Mouse (Mus musculus) gastrocnemius, adult 2 months (tissue): ENCODE results near the gene Msrb2. TPM values are rescaled to one million over a fixed set of nuclear protein-coding genes. Genes with fewer than 3 reads are reported as not detected.

Source experiments
- DNase-seq: peaks from one replicate; pipeline ENCODE4 v3.0.0; 2022
- H3K27ac ChIP-seq: fragments of 200-600 bp; 2 replicates; pipeline ENCODE4 v1.8.1; 2022; ENCODE audit warnings: mild to moderate bottlenecking
- H3K4me3 ChIP-seq: fragments of 200-600 bp; 2 replicates; pipeline ENCODE4 v1.8.1; 2022; ENCODE audit warnings: mild to moderate bottlenecking, moderate library complexity
- CTCF ChIP-seq: fragments of 200-600 bp; IDR thresholded peaks from 2 replicates; pipeline ENCODE4 v1.8.1; 2022; ENCODE audit warnings: antibody characterized with exemption, mild to moderate bottlenecking, moderate library complexity
- intact Hi-C: fragments of 180-260 bp; cut with DNase I; formaldehyde crosslinking; loops from one replicate; pipeline ENCODE4 v1.15.1; 2025
- total RNA-seq, 2 experiments: library from RNA; stranded (reverse); gene quantifications; 2 replicates each; pipeline ENCODE4 v1.2.3; 2021

Gene Msrb2
- total RNA-seq, 2 experiments from 2014 or later, result 14.7 to 24.2 TPM

DNA sequence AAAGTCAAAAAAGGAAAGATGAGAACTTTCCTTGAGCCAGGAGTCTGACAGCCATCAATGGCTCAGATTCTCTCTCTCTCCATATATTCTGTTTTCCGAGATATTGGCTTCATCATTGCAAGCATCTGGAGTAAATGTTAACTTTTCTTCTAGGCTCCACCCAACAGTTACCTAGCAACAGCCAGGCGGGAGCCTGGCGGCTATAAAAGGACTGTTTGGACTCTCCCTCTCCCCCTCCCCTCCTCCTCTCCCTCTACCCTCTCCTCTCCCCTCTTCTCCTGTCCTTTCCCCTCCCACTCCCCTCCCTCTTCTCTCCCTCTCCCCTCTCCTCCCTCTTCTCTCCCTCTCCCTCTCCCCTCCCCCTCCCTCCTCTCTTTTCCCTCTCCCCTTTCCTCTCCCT is 4.8 kb upstream of the Msrb2 start:
- DNase-seq, result no peak
- Histone ChIP-seq H3K27ac (no peak overlapping the region), H3K4me3 (no peak overlapping the region)
- intact Hi-C loops, result no loop called here
- no peak for TF ChIP-seq CTCF

DNA sequence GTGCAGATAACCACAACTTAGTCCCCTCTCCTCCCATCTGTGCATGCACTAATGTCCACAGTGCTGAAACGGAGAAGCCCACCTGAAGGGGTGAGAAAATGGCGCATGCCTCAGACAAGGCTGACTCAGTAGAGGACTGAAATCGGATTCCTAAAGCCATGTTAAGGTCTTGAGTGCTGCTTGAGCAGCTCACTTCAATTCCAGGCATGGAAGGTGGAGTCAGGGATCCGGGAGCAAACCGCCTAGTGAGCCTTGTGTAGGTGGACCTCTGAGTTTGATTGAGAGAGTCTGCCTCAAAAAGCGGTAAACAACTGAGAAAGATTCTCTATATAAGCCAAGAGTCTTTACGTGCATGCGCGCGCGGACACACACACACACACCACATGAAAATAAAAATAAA is 4.1 kb upstream of the Msrb2 start:
- DNase-seq, result no peak
- Histone ChIP-seq H3K4me3 (no peak overlapping the region), H3K27ac (no peak overlapping the region)
- intact Hi-C loops, result no loop called here
- TF ChIP-seq CTCF, result no peak

DNA sequence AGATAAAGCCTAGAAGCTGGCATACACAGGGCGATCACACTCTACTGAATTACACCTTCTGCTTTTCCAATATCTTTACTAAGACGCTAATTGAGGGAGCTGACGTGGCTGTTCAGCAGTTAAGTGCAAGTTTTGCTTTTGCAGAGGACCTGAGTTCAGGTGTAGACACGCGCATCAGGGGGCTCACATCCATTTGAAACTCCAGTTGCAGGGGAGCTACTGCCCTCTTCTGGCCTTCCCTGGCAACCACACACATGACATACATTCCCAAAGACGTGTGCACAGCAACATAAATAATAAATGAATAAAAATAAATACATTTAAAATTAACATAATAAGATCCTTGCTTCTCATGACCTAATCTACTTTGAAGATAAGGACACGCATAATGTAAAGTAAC is 2.5 kb downstream of the Msrb2 start:
- intact Hi-C loops, result loop anchor here (5.0 kb wide), 1 partner anchor 501 kb away; no protein-coding TSS in a partner anchor
- peak; percentile 47 for TF ChIP-seq CTCF
- Histone ChIP-seq H3K4me3 (no peak overlapping the region), H3K27ac (no peak overlapping the region)
- DNase-seq, result no peak

DNA sequence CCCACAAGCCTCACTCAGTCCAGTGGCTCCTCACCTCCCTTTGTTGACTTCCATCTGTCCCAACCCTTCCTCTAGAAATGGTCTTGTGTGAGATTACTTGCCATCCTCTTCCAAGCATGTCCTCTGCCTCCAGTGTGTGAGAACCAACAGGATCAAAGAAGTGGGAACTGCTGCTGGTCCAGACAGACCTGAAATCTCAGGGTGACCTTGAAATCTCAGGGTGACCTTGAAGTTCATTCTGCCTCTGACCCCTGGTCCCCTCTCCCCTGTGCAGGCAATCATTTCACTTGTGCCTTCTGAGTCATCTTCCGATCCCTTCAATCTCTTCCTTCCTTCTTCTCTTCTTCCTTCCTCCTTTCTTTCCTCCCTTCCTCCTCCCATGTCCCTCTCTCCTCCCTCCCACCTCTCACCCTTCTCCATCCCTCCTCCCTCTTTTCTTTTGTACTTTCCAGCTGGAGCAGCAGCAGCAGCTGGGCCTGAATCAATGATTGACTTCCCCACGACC is 9.3 kb downstream of the Msrb2 start:
- no peak for DNase-seq
- intact Hi-C loops, result no loop called here
- TF ChIP-seq CTCF, result no peak

DNA sequence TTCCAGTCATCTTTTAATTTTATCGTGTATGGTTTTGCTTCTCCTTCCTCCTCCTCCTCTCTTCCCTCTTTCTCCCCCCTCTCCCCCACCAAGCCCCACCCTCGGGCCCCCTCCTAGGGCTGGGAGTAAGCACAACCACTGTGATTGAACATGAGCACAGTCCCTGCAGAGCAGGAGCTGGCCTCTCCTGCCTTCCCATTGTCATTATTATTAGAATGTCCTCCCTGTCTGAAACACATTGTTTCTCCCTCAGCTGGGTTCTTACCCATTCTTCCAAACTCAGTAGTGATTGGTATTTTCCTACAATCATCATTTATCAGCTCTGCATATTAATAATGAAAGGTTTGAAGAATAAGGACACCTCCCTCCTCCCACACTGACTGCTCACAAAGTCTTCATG is 9.7 kb downstream of the Msrb2 start:
- intact Hi-C loops, result no loop called here
- TF ChIP-seq CTCF, result no peak
- H3K27ac ChIP-seq, result no peak overlapping the region
- no peak for DNase-seq
- H3K4me3 ChIP-seq, result no peak overlapping the region

More for the DNA sequence above, 9.3 kb downstream of the Msrb2 start:
- no peak overlapping the region for H3K4me3 ChIP-seq
- H3K27ac ChIP-seq, result no peak overlapping the region

DNA sequence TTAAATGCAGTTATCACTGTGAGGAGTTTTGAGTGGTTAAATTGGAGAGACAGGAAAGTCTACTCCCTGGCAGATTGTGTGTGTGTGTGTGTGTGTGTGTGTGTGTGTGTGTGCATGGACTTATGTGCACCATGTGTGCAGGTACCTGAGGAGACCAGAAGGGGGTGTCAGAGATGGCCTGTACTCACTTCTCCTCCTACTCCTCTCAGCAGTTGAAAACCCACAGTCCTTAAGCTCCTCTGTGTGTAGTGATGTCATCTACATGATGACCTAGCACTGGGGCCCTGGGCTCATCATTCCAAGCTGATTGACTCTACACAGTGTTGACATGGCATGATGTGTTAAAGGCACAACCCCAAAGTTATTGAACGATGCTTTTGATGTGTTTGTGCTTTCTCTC is 11.0 kb downstream of the Msrb2 start:
- TF ChIP-seq CTCF, result no peak
- no peak for DNase-seq
- Histone ChIP-seq H3K27ac (no peak overlapping the region), H3K4me3 (no peak overlapping the region)
- intact Hi-C loops, result no loop called here

DNA sequence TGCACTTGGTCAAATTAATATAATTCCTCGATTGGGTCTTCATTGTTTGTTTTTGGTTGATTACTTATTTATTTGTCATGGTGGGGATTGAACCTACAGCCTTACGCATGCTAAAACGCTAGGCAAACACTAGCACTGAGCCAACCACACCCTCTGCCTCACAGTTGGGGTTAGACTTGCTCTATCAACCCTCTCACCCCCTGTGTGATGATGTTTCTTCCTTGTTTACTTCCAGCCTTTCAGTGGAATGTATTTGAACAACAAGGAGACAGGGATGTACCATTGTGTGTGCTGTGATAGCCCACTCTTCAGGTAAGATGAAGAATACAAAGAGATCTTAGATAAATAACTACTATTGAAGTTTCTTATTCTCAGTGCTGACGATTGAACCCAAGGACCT is 11.8 kb downstream of the Msrb2 start:
- intact Hi-C loops, result no loop called here
- Histone ChIP-seq H3K27ac (no peak overlapping the region), H3K4me3 (no peak overlapping the region)
- TF ChIP-seq CTCF, result no peak
- DNase-seq, result no peak

DNA sequence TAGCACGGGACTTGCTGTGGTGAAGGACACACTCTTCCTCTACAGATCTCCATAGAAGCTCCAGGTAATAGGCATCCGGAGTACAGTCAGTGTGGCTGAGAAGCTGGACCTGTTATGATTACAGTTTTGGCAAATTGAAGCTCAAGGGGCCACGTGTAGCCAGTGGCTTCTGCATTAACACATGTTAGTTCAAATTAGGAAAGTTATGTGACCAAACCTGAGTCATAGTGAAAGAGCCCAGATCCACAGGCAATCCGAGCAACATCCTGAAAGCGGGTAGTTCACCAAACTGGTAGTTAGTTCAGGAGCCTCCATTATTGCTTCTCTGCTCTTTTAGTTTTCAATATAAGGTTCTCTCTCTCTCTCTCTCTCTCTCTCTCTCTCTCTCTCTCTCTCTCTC is 14.5 kb downstream of the Msrb2 start:
- no peak for TF ChIP-seq CTCF
- no peak for DNase-seq
- Histone ChIP-seq H3K4me3 (no peak overlapping the region), H3K27ac (no peak overlapping the region)
- intact Hi-C loops, result no loop called here

DNA sequence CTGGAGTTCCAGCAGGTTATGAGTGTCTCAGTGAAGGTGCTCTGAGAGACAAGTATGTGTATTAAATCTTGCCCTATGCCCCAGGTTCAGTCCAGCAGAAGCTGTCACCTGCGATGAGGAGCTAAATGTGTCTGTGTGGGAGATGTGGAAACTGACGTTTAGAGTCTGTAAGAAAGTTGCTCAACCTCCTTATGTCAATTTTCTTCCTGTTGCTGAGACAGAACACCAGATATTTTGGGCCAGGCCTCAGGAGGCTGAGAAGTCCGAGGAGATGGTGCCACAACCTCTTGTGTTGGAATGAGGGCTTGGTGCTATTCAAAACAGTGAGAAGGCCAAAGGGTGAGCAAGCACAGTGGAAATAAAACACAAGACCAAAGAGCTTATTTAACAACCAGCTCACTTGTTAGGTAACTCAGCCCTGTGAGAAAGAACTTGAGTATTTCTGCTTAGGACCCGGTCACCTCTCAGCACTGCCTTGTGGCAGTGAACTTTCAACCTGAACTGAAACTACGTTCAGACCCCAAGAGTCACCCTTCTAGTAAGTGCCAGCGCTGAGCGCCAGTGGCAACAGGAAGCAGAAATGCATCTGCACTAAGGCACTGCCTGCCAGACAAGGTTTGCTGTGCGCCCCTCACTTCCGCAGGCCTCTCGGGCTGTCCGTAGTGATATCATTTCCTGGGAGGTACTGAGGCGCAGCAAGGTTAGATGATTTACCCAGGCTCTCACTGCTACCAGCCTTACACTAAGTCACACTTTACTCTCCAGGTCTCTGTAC is 17.3 kb downstream of the Msrb2 start:
- no peak for TF ChIP-seq CTCF
- DNase-seq, result no peak

DNA sequence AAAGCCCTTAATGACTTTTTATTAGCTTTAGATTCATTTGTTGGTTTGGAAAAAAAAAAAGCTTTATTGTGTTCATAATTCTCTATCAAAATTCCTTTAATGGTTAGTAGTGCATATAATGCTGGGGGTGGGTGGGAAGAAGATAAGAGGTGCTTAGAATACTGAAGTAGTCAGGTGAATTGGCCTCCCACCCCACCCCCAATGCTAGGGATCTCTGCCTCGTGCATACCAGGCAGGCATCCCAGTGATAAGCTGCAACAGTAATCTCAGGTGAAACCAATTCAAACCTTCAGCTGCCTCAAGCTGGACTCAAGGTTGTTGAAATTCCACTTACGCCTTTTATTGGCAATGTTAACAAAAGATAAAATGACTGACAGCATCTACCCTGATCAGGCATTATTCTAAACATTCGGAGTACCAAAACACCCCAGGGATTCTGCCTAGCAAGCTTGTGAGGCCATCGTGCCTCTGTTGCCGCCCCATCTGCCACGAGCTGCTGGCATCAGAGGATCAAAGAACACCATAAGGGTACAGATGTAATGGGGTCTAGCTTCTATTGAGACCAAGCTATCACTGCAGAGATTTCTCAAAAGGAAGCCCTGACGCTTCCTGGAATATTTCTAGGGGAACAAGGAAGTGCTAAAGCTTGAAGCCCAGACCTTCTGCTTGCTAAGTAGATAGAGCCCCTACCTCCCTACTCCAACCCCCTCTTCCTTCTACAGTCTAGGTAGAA is 19.3 kb downstream of the Msrb2 start:
- H3K4me3 ChIP-seq, result no peak overlapping the region
- no peak overlapping the region for H3K27ac ChIP-seq
- no peak for TF ChIP-seq CTCF
- no peak for DNase-seq
- intact Hi-C loops, result no loop called here

More for the DNA sequence above, 17.3 kb downstream of the Msrb2 start:
- H3K27ac ChIP-seq, result no peak overlapping the region
- intact Hi-C loops, result no loop called here
- H3K4me3 ChIP-seq, result no peak overlapping the region

DNA sequence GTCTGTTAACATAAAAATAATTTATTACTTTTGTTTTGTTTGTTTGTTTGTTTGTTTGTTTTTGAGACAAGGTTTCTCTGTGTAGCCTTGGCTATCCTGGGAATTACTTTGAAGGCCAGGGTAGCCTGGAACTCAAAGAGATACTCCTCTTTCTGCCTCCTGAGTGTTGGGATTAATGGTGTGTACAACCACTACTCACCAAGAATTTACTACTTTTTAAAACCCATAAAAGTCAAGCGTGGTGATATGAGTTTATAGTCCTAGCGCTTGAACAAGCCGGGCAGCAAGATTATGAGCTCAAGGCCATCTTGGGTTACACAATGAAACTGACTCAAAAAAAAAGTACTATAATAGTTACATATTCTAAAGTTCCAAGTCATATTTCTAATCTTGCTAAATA is 20.4 kb downstream of the Msrb2 start:
- TF ChIP-seq CTCF, result no peak
- intact Hi-C loops, result no loop called here
- no peak overlapping the region for H3K27ac ChIP-seq
- DNase-seq, result no peak
- no peak overlapping the region for H3K4me3 ChIP-seq

DNA sequence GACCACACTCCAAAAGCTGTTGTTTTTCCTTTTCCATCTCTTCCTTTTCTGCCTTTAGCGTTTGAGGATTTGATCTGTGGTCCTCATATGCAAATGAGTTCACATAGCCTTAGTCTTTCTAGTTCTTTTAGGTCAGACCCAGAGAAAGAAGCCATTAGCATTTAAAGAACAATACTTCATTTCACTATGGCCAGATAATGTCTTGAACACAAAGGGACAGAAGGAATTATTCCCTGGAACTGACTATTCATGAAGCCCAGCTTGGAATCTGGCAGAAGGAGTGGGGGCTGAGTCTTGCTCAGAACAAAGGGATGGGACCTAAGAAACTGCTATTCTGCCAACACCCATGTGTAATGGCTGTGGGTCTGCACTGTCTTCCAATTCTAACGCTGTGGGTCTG is 21.6 kb downstream of the Msrb2 start:
- no peak for TF ChIP-seq CTCF

DNA sequence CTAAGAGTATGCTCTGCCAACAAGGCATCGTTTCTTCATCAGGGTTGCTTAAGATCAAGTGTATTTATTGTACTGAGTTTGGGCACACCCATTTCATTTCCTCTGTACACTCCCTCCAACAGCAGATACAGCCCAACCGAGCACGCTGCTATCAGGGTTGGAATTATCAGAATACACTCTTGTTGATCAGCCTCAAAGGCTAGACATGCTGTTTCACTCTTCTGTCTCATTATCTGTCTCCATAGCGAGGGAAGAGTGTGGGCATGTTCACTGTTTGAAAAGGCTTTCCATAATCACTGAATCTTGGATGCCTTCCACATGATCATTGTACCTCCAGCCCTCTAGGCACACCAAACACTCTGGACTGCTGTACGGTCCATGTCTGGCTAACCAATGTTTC is 34.2 kb downstream of the Msrb2 start:
- no peak overlapping the region for H3K4me3 ChIP-seq
- H3K27ac ChIP-seq, result no peak overlapping the region
- DNase-seq, result no peak
- intact Hi-C loops, result no loop called here
- TF ChIP-seq CTCF, result no peak

More for the DNA sequence above, 21.6 kb downstream of the Msrb2 start:
- no peak overlapping the region for H3K4me3 ChIP-seq
- no peak for DNase-seq
- intact Hi-C loops, result no loop called here
- no peak overlapping the region for H3K27ac ChIP-seq
